Comparison of ENCODE assay signal across 9 mouse cellular contexts in the genomic region with DNA sequence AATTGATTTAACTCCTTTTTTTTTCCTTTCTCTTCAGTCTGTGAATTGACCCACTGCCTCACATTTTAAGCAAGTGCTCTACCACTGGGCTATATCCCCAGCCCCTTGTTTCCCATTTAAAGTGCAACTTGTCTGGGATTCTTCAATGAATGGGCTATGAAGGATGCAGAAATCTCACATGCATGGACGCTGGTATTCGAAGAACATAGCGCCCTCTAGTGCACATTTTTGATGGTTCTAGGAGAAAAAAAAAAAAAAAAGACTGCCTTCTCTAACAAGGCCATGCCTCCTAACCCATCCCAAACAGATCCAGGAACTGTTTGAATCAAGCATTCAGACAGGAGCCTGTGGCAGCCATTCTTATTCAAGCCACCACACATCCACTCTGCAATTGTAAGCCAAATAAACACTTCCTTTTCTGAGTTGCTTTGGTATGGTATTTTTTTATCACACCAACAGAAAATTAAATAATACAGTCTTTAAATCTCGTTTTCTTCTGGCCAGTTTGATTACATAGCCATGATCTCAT. TPM values are rescaled to one million over a fixed set of nuclear protein-coding genes. Genes with fewer than 3 reads are reported as not detected.
A peak's percentile ranks its signal among the peaks of the same experiment; 100 is the strongest.
DNase-seq lines count a peak whose midpoint lies in the region; ATAC-seq and TF ChIP-seq lines count a peak whose summit lies in the region.
"Had no signal": no experiment of that assay in that cellular context is flagged by ENCODE, and none has a peak within 500 bp of the region (broad histone marks: within the 10 kb centered on the region; RNA-seq: fewer than 3 reads in every experiment).

No protein-coding gene starts in this region.

- TF ChIP-seq CTCF in Patski (IDR thresholded peaks at IDR 0.05), result peak; percentile 70
- TF ChIP-seq CTCF in thymus, adult 2 months (IDR thresholded peaks at IDR 0.05; ENCODE audit: borderline replicate concordance, control insufficient read depth, extremely low read depth, insufficient read depth, low read length, poor library complexity), result no peak

- intact Hi-C loops in heart, postnatal 10 days (cut with DNase I), result loop anchor here (1.0 to 2.0 kb wide), 2 partner anchors 104 to 465 kb away; no protein-coding TSS in a partner anchor

- CTCF ChIA-PET in Patski (lab: Charles Lee), result interaction anchor here (0.9 to 2.3 kb wide), 3 partner anchors 60 to 212 kb away, joined by 3 to 13 read pairs (median 5); no protein-coding TSS in a partner anchor

- H3K9me3 ChIP-seq in kidney, embryonic 16.5 days (ENCODE audit: low read length), result no peaks in the 10 kb centered on the region
- H3K9me3 ChIP-seq in midbrain, embryonic 14.5 days (ENCODE audit: control insufficient read depth, low read length), result no peaks in the 10 kb centered on the region
- H3K9me3 ChIP-seq: lung, embryonic 15.5 days had no signal

- no peak overlapping the region for H3K4me2 ChIP-seq in kidney, embryonic 16.5 days (replicated peaks; ENCODE audit: low read depth, low read length)
- H3K4me2 ChIP-seq in midbrain, embryonic 14.5 days (ENCODE audit: low read length), result no peak overlapping the region
- H3K4me2 ChIP-seq: lung, embryonic 15.5 days had no signal

- no peak overlapping the region for H3K27ac ChIP-seq in kidney, embryonic 16.5 days (ENCODE audit: low read length)
- no peak overlapping the region for H3K27ac ChIP-seq in midbrain, embryonic 14.5 days (replicated peaks; ENCODE audit: low read depth, low read length)
- no peak overlapping the region for H3K27ac ChIP-seq in thymus, adult 2 months (ENCODE audit: control insufficient read depth, insufficient read depth, low read length)
- H3K27ac ChIP-seq: lung, embryonic 15.5 days had no signal

- in situ Hi-C loops in Patski (cut with MboI; ENCODE audit: low pct_unique_long_range_greater_than_20kb), result loop anchor here (5.0 kb wide), 2 partner anchors 61 to 466 kb away; no protein-coding TSS in a partner anchor

- peak; percentile 54; the same call in 1 of the 2 replicates for ATAC-seq in kidney, embryonic 16.5 days (ENCODE audit: low FRiP score, low TSS enrichment)
- no peak for ATAC-seq in Patski
- no peak for ATAC-seq in midbrain, embryonic 14.5 days (ENCODE audit: low FRiP score, low TSS enrichment)

- H3K4me3 ChIP-seq in kidney, embryonic 16.5 days (ENCODE audit: low read length), result no peak overlapping the region
- no peak overlapping the region for H3K4me3 ChIP-seq in midbrain, embryonic 14.5 days (replicated peaks; ENCODE audit: low read depth, low read length)
- H3K4me3 ChIP-seq in thymus, adult 2 months (ENCODE audit: control insufficient read depth, insufficient read depth, low read length), result no peak overlapping the region
- H3K4me3 ChIP-seq: lung, embryonic 15.5 days had no signal

- no peak overlapping the region for H3K9ac ChIP-seq in kidney, embryonic 16.5 days (replicated peaks; ENCODE audit: low read length)
- no peak overlapping the region for H3K9ac ChIP-seq in midbrain, embryonic 14.5 days (replicated peaks; ENCODE audit: low read length)
- H3K9ac ChIP-seq: lung, embryonic 15.5 days had no signal

- no peak for DNase-seq in kidney, adult 8-10 months
- peak; percentile 80 for DNase-seq in CD4-positive helper T cell, adult 2 months (ENCODE audit: low read depth, low spot score)
- no peak for DNase-seq in Patski (ENCODE audit: low read depth, low spot score)
- peak; percentile 43 to 74 for DNase-seq in heart, postnatal 10 days
- DNase-seq in midbrain, embryonic 14.5 days, result peak; percentile 90
- DNase-seq in urinary bladder, postnatal 14 days (ENCODE audit: low spot score), result no peak
- DNase-seq in thymus, adult 2 months, result no peak

- 20% methylated on average over 4 of the region's 4 CpGs for WGBS in kidney, embryonic 16.5 days
- WGBS in midbrain, embryonic 14.5 days, result 22% methylated on average over 4 of the region's 4 CpGs
- 22% methylated on average over 4 of the region's 4 CpGs for WGBS in thymus, adult 2 months

- H3K4me1 ChIP-seq in kidney, embryonic 16.5 days (ENCODE audit: insufficient read depth, low read length), result no peaks in the 10 kb centered on the region
- no peaks in the 10 kb centered on the region for H3K4me1 ChIP-seq in midbrain, embryonic 14.5 days (ENCODE audit: control insufficient read depth, insufficient read depth, low read length)
- H3K4me1 ChIP-seq in thymus, adult 2 months (replicated peaks; ENCODE audit: control insufficient read depth, insufficient read depth, low read length), result peaks cover 4% of the 10 kb centered on the region

- H3K27me3 ChIP-seq in kidney, embryonic 16.5 days (ENCODE audit: insufficient read depth, low read length), result no peaks in the 10 kb centered on the region
- H3K27me3 ChIP-seq in Patski, result no peaks in the 10 kb centered on the region
- H3K27me3 ChIP-seq in midbrain, embryonic 14.5 days (ENCODE audit: control insufficient read depth, insufficient read depth, low read length), result no peaks in the 10 kb centered on the region
- H3K27me3 ChIP-seq in thymus, adult 2 months (ENCODE audit: control insufficient read depth, insufficient read depth, low read length), result no peaks in the 10 kb centered on the region
- H3K27me3 ChIP-seq: lung, embryonic 15.5 days had no signal

- H3K36me3 ChIP-seq in kidney, embryonic 16.5 days (ENCODE audit: insufficient read depth, low read length), result no peaks in the 10 kb centered on the region
- H3K36me3 ChIP-seq in midbrain, embryonic 14.5 days (ENCODE audit: control insufficient read depth, insufficient read depth, low read length), result no peaks in the 10 kb centered on the region
- no peaks in the 10 kb centered on the region for H3K36me3 ChIP-seq in thymus, adult 2 months (ENCODE audit: control insufficient read depth, insufficient read depth, low read length)
- H3K36me3 ChIP-seq: lung, embryonic 15.5 days had no signal

- TF ChIP-seq POLR2A in thymus, adult 2 months (IDR thresholded peaks at IDR 0.05; ENCODE audit: control insufficient read depth, extremely low read depth, insufficient read depth, low read length, poor library complexity), result no peak

- POLR2A ChIA-PET in Patski (lab: Charles Lee), result interaction anchor here (0.6 kb wide), 1 partner anchor 86 kb away, joined by 3 read pairs; no protein-coding TSS in a partner anchor

RNA-seq across cellular contexts. Expression of a gene that starts 4.2 kb away (rescaled TPM):
- 3.5 TPM in 2 replicates for polyA plus RNA-seq in kidney, embryonic 16.5 days (2015; fragmentation: Nextera tagmentation; extraction: Ambion mirVana)
- 7.3 TPM for polyA plus RNA-seq in Patski (2021)
- 10 to 100 TPM; 11.0 to 14.0 TPM for total RNA-seq in heart, postnatal 10 days (2021)
- 0.17 and 0.32 TPM in 2 replicates for polyA plus RNA-seq in midbrain, embryonic 14.5 days (2014; fragmentation: Nextera tagmentation; extraction: Ambion mirVana)
- polyA plus RNA-seq in thymus, adult 2 months (2012; rRNA removed), result 26.6 and 29.8 TPM in 2 replicates

RNA-seq across cellular contexts. Expression of a gene that starts 16.3 kb away (rescaled TPM):
- 4.3 and 5.4 TPM in 2 replicates for polyA plus RNA-seq in kidney, embryonic 16.5 days (2015; fragmentation: Nextera tagmentation; extraction: Ambion mirVana)
- polyA plus RNA-seq in Patski (2021), result 25.6 TPM
- total RNA-seq in heart, postnatal 10 days (2021), result under 1 TPM; 0.50 to 0.89 TPM
- polyA plus RNA-seq in midbrain, embryonic 14.5 days (2014; fragmentation: Nextera tagmentation; extraction: Ambion mirVana), result 14.2 and 17.8 TPM in 2 replicates
- polyA plus RNA-seq in thymus, adult 2 months (2012; rRNA removed), result 1.5 and 1.7 TPM in 2 replicates

RNA-seq across cellular contexts. Expression of a gene that starts 33.1 kb away (rescaled TPM):
- 12.7 and 14.8 TPM in 2 replicates for polyA plus RNA-seq in kidney, embryonic 16.5 days (2015; fragmentation: Nextera tagmentation; extraction: Ambion mirVana)
- polyA plus RNA-seq in Patski (2021), result 20.6 TPM
- total RNA-seq in heart, postnatal 10 days (2021), result 1 to 10 TPM; 6.0 to 7.5 TPM
- polyA plus RNA-seq in midbrain, embryonic 14.5 days (2014; fragmentation: Nextera tagmentation; extraction: Ambion mirVana), result 0.98 and 2.1 TPM in 2 replicates
- 42.5 and 49.6 TPM in 2 replicates for polyA plus RNA-seq in thymus, adult 2 months (2012; rRNA removed)

RNA-seq across cellular contexts. Expression of a gene that starts 41.0 kb away (rescaled TPM):
- 7.5 and 9.3 TPM in 2 replicates for polyA plus RNA-seq in kidney, embryonic 16.5 days (2015; fragmentation: Nextera tagmentation; extraction: Ambion mirVana)
- polyA plus RNA-seq in Patski (2021), result 8.7 TPM
- 1 to 10 TPM; 5.8 to 5.9 TPM for total RNA-seq in heart, postnatal 10 days (2021)
- polyA plus RNA-seq in midbrain, embryonic 14.5 days (2014; fragmentation: Nextera tagmentation; extraction: Ambion mirVana), result 14.6 and 17.5 TPM in 2 replicates
- 8.2 and 10.2 TPM in 2 replicates for polyA plus RNA-seq in thymus, adult 2 months (2012; rRNA removed)

RNA-seq across cellular contexts. Expression of a gene that starts 41.5 kb away (rescaled TPM):
- 84.6 and 86.0 TPM in 2 replicates for polyA plus RNA-seq in kidney, embryonic 16.5 days (2015; fragmentation: Nextera tagmentation; extraction: Ambion mirVana)
- 0.73 TPM for polyA plus RNA-seq in Patski (2021)
- 10 to 100 TPM; 46.9 to 57.4 TPM for total RNA-seq in heart, postnatal 10 days (2021)
- polyA plus RNA-seq in midbrain, embryonic 14.5 days (2014; fragmentation: Nextera tagmentation; extraction: Ambion mirVana), result 0.63 and 1.4 TPM in 2 replicates
- 43.0 and 64.0 TPM in 2 replicates for polyA plus RNA-seq in thymus, adult 2 months (2012; rRNA removed)

Comparison
In these comparisons a context has a peak if more than half of its experiments do, and no peak if none do; other contexts are left out.
1. DNase-seq: peak in CD4-positive helper T cell, adult 2 months (single experiment), heart, postnatal 10 days (2 of 2) and midbrain, embryonic 14.5 days (single experiment); none in kidney, adult 8-10 months (0 of 2), Patski (single experiment), urinary bladder, postnatal 14 days (single experiment) and thymus, adult 2 months (single experiment).